Comparison of ENCODE assay signal across 20 mouse cellular contexts in the genomic region with DNA sequence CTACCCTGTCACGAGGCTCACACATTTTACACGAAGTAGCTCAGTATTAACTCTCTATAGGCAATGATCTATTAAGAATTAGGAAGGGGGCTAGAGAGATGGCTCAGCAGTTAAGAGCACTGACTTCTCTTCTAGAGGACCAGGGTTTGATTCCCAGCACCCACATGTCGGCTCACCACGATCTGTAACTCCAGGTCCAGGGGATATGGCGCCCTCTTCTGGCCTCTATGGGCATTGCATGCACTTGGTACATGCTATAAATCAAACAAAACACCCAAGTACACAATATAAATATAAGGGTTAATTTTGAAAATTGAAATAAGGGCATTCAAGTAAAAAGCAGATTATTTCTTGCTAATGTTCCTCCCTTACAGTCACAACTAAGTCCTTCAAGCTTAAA.
A peak's percentile ranks its signal among the peaks of the same experiment; 100 is the strongest.
DNase-seq lines count a peak whose midpoint lies in the region; ATAC-seq and TF ChIP-seq lines count a peak whose summit lies in the region.
"Had no signal": no experiment of that assay in that cellular context is flagged by ENCODE, and none has a peak within 500 bp of the region (broad histone marks: within the 10 kb centered on the region; RNA-seq: fewer than 3 reads in every experiment).

No protein-coding gene starts in this region.

- no peak overlapping the region for H3K9ac ChIP-seq in heart, adult 2 months (ENCODE audit: low read depth, low read length)
- H3K9ac ChIP-seq in liver, embryonic 14.5 days (replicated peaks), result no peak overlapping the region
- H3K9ac ChIP-seq in liver, embryonic 12.5 days, result no peak overlapping the region
- H3K9ac ChIP-seq: embryonic facial prominence, embryonic 15.5 days; heart, embryonic 12.5 days; neural tube, embryonic 15.5 days had no signal

- ATAC-seq in liver, embryonic 14.5 days (ENCODE audit: insufficient read depth), result no peak
- no peak for ATAC-seq in liver, embryonic 12.5 days
- ATAC-seq: hindbrain, embryonic 16.5 days had no signal

- H3K9me3 ChIP-seq in liver, embryonic 14.5 days (ENCODE audit: control insufficient read depth, low read length), result peaks cover 5% of the 10 kb centered on the region
- H3K9me3 ChIP-seq in liver, embryonic 12.5 days (replicated peaks), result 0 out of 2 replicates have a peak, but pooled peaks cover 9% of the 10 kb centered on the region
- H3K9me3 ChIP-seq in E14TG2a.4 (ENCODE audit: low read length), result peaks cover 12% of the 10 kb centered on the region
- H3K9me3 ChIP-seq: embryonic facial prominence, embryonic 15.5 days; limb, embryonic 10.5 days; neural tube, embryonic 15.5 days had no signal

- H3K4me3 ChIP-seq in heart, adult 2 months, result no peak overlapping the region
- no peak overlapping the region for H3K4me3 ChIP-seq in liver, embryonic 14.5 days (ENCODE audit: insufficient read depth in 1 of 2, low read depth in 2 of 2, low read length in 2 of 2)
- H3K4me3 ChIP-seq in liver, embryonic 12.5 days, result no peak overlapping the region
- no peak overlapping the region for H3K4me3 ChIP-seq in E14TG2a.4 (replicated peaks; ENCODE audit: low read length)
- H3K4me3 ChIP-seq in bone marrow macrophage, adult 2 months (ENCODE audit: insufficient read depth, low read length), result no peak overlapping the region
- H3K4me3 ChIP-seq: embryonic facial prominence, embryonic 15.5 days; forebrain, embryonic 10.5 days; heart, embryonic 12.5 days; limb, embryonic 10.5 days; neural tube, embryonic 15.5 days had no signal

- no peak for TF ChIP-seq EP300 in heart, adult 2 months (IDR thresholded peaks at IDR 0.05; ENCODE audit: insufficient read depth, low read depth, low read length)
- TF ChIP-seq EP300 in liver, embryonic 14.5 days (IDR thresholded peaks at IDR 0.05; ENCODE audit: low read depth), result no peak

- TF ChIP-seq POLR2A in heart, adult 2 months (IDR thresholded peaks at IDR 0.05; ENCODE audit: insufficient read depth, low read depth, low read length), result no peak
- no peak for TF ChIP-seq POLR2A in bone marrow macrophage, adult 2 months (IDR thresholded peaks at IDR 0.05; ENCODE audit: borderline replicate concordance, low read depth, low read length)

- no peaks in the 10 kb centered on the region for H3K27me3 ChIP-seq in heart, adult 2 months (ENCODE audit: control insufficient read depth, insufficient read depth, low read length)
- no peaks in the 10 kb centered on the region for H3K27me3 ChIP-seq in liver, embryonic 14.5 days (ENCODE audit: control insufficient read depth, insufficient read depth, low read length)
- H3K27me3 ChIP-seq in liver, embryonic 12.5 days (replicated peaks), result 0 out of 2 replicates have a peak, but pooled peaks cover 2% of the 10 kb centered on the region
- no peaks in the 10 kb centered on the region; the same call in 1 of the 2 replicates for H3K27me3 ChIP-seq in E14TG2a.4 (ENCODE audit: insufficient read depth, low read length)
- H3K27me3 ChIP-seq: embryonic facial prominence, embryonic 15.5 days; heart, embryonic 12.5 days; neural tube, embryonic 15.5 days had no signal

- no peaks in the 10 kb centered on the region for H3K36me3 ChIP-seq in heart, adult 2 months (ENCODE audit: control insufficient read depth, insufficient read depth, low read length)
- H3K36me3 ChIP-seq in liver, embryonic 14.5 days (replicated peaks; ENCODE audit: control insufficient read depth, insufficient read depth, low read depth), result no peaks in the 10 kb centered on the region
- H3K36me3 ChIP-seq in liver, embryonic 12.5 days, result no peaks in the 10 kb centered on the region
- H3K36me3 ChIP-seq in E14TG2a.4 (ENCODE audit: insufficient read depth, low read length), result no peaks in the 10 kb centered on the region
- H3K36me3 ChIP-seq: embryonic facial prominence, embryonic 15.5 days; forebrain, embryonic 10.5 days; heart, embryonic 12.5 days; limb, embryonic 10.5 days; neural tube, embryonic 15.5 days had no signal

- no peak for DNase-seq in heart, adult 2 months
- DNase-seq in heart, postnatal 36 days, result no peak
- DNase-seq in liver, embryonic 14.5 days (ENCODE audit: low read depth in 3 of 3, low spot score in 3 of 3), result no peak
- no peak for DNase-seq in spleen, adult 12 weeks (ENCODE audit: low spot score)
- no peak for DNase-seq in cerebellum, adult 11 months
- DNase-seq: adrenal gland, postnatal 10 days; cerebellum, postnatal 10 days; embryo, embryonic 11 days; right cerebral cortex, postnatal 25 days had no signal

- WGBS in heart, adult 2 months, result 69% methylated on average over 5 of the region's 5 CpGs
- 53% methylated on average over 5 of the region's 5 CpGs for WGBS in liver, embryonic 14.5 days (ENCODE audit: insufficient replicate concordance)
- whole genome bisulfite sequencing in liver, embryonic 12.5 days (ENCODE audit: insufficient replicate concordance), result 66% methylated on average over 5 of the region's 5 CpGs

- H3K4me1 ChIP-seq in heart, adult 2 months (ENCODE audit: control insufficient read depth, insufficient read depth, low read length), result no peaks in the 10 kb centered on the region
- no peaks in the 10 kb centered on the region for H3K4me1 ChIP-seq in liver, embryonic 14.5 days (replicated peaks; ENCODE audit: control insufficient read depth in 2 of 2, insufficient read depth in 2 of 2, low read length in 1 of 2)
- H3K4me1 ChIP-seq in liver, embryonic 12.5 days, result peaks cover 3% of the 10 kb centered on the region; the same call in 1 of the 2 replicates
- H3K4me1 ChIP-seq in E14TG2a.4 (replicated peaks; ENCODE audit: low read depth, low read length), result no peaks in the 10 kb centered on the region
- no peaks in the 10 kb centered on the region for H3K4me1 ChIP-seq in bone marrow macrophage, adult 2 months (ENCODE audit: control insufficient read depth, insufficient read depth, low read length)
- H3K4me1 ChIP-seq: embryonic facial prominence, embryonic 15.5 days; forebrain, embryonic 10.5 days; heart, embryonic 12.5 days; limb, embryonic 10.5 days; neural tube, embryonic 15.5 days had no signal

- TF ChIP-seq CTCF in heart, adult 2 months (IDR thresholded peaks at IDR 0.05), result peak; percentile 48
- TF ChIP-seq CTCF in liver, embryonic 14.5 days (IDR thresholded peaks at IDR 0.05; ENCODE audit: low read depth), result peak; percentile 63
- TF ChIP-seq CTCF in E14TG2a.4 (conservative IDR thresholded peaks at IDR 0.05; ENCODE audit: low read length), result peak; percentile 84
- peak; percentile 18; the same call in 1 of the 2 replicates for TF ChIP-seq CTCF in bone marrow macrophage, adult 2 months (IDR thresholded peaks at IDR 0.05; ENCODE audit: low read depth, low read length)

- intact Hi-C loops in heart, adult 2 months (cut with DNase I), result no loop called here
- intact Hi-C loops in heart, postnatal 36 days (cut with DNase I), result no loop called here

- no peak overlapping the region for H3K27ac ChIP-seq in heart, adult 2 months
- no peak overlapping the region for H3K27ac ChIP-seq in liver, embryonic 14.5 days
- H3K27ac ChIP-seq in liver, embryonic 12.5 days, result no peak overlapping the region
- H3K27ac ChIP-seq in bone marrow macrophage, adult 2 months (ENCODE audit: insufficient read depth, low read depth, low read length), result no peak overlapping the region
- H3K27ac ChIP-seq: embryonic facial prominence, embryonic 15.5 days; forebrain, embryonic 10.5 days; limb, embryonic 10.5 days; macrophage; neural tube, embryonic 15.5 days had no signal

- H3K4me2 ChIP-seq in liver, embryonic 14.5 days (ENCODE audit: low read depth), result no peak overlapping the region
- H3K4me2 ChIP-seq in liver, embryonic 12.5 days, result no peak overlapping the region
- H3K4me2 ChIP-seq: embryonic facial prominence, embryonic 15.5 days; heart, embryonic 12.5 days; midbrain, embryonic 11.5 days; neural tube, embryonic 15.5 days had no signal

- H3K79me2 ChIP-seq in heart, adult 2 months (replicated peaks; ENCODE audit: control insufficient read depth, insufficient read depth, low read length), result no peaks in the 10 kb centered on the region

Comparison
In these comparisons a context has a peak if more than half of its experiments do, and no peak if none do; other contexts are left out.
1. CTCF ChIP-seq: peak in every context shown above with its lines; median percentile 84 in E14TG2a.4; 63 in liver, embryonic 14.5 days; 48 in heart, adult 2 months; 18 in bone marrow macrophage, adult 2 months.